Mouse (Mus musculus) cerebellum, adult 2 months (tissue): ENCODE results near the gene Ilvbl.

ENCODE experiments used
- CTCF ChIP-seq: fragments of 200-500 bp; IDR thresholded peaks from 2 replicates; pipeline ENCODE4 v1.5.1; 2011; ENCODE audit warnings: low read depth, mild to moderate bottlenecking, control low read depth, low read length, moderate library complexity, borderline replicate concordance; ENCODE audit not compliant: insufficient read depth
- POLR2A ChIP-seq: fragments of 200-500 bp; IDR thresholded peaks from 2 replicates; pipeline ENCODE4 v1.6.1; 2011; ENCODE audit warnings: low read length, control low read depth, borderline replicate concordance; ENCODE audit not compliant: insufficient read depth

DNA sequence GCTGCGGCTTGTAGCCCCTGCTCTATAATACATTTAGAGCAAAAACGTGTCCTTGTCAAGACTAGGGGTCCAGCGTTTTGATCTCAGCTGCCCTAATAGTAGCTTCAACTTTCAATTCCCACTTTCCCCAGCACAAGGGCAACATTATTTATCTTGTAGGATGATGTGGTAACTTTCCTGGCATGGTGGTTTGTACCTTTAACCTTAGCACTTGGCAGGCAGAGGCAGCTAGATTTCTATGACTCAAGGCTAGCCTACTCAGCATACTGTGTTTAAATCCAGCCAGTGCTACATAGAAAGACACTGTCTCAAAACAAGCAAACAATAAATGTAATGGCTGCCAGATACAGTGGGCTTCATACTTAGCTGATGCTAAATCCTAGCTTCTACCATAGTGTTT lies 33.5 kb downstream of the Ilvbl start:
- TF ChIP-seq CTCF = no peak
- TF ChIP-seq POLR2A = no peak
